Mouse (Mus musculus) lung, postnatal 25 days (tissue): ENCODE data around the gene Plbd2.

Source experiments
- DNase-seq: peaks from one replicate; pipeline ENCODE4 v3.0.0; 2022; ENCODE audit warnings: low spot score

The Plbd2 gene

GRCm38 (mm10) chr5:120436885-120437495 is 66.4 kb downstream of the Plbd2 start:
- DNase-seq = no peak

GRCm38 (mm10) chr5:120435731-120436501 is 67.5 kb downstream of the Plbd2 start:
- DNase-seq = no peak

- DNase-seq = no peak
These were observed 68.3 kb downstream of the Plbd2 start for GRCm38 (mm10) chr5:120435006-120435681.

DNA sequence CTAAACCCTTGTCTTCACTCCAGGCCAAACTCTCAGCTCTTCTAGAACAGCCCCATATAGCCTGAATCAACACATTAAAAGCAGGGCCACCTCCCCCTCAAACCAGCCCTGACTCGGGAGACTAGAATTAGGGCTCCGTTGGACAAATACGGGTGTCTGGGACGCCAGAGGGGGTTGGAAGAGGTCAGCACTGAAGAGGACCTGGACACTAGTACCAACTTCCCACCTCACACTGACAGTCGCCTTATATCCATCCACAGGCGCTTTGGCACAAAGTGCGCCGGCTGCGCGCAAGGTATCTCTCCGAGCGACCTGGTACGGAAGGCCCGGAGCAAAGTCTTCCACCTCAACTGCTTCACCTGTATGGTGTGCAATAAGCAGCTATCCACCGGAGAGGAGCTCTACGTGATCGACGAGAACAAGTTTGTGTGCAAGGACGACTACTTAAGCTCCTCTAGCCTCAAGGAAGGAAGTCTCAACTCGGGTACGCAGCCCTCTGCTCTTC is 69.1 kb downstream of the Plbd2 start:
- DNase-seq = no peak
